ENCODE assay signal across 17 mouse cellular contexts in genomic region chr6:31040783-31041182, GRCm38 (mm10).
DNase-seq lines count a peak whose midpoint lies in the region; TF ChIP-seq lines count a peak whose summit lies in the region.
"Had no signal": no experiment of that assay in that cellular context is flagged by ENCODE, and none has a peak within 500 bp of the region (broad histone marks: within the 10 kb centered on the region; RNA-seq: fewer than 3 reads in every experiment).

No protein-coding gene starts in this region.

- no peak for TF ChIP-seq EP300 in heart, adult 2 months (IDR thresholded peaks at IDR 0.05; ENCODE audit: insufficient read depth, low read depth, low read length)

- WGBS in heart, embryonic 10.5 days = 83% methylated on average over 6 of the region's 6 CpGs
- 84% methylated on average over 6 of the region's 6 CpGs for WGBS in heart, adult 2 months

- no peaks in the 10 kb centered on the region for H3K27me3 ChIP-seq in heart, embryonic 10.5 days (ENCODE audit: insufficient read depth, poor library complexity, severe bottlenecking)
- no peaks in the 10 kb centered on the region for H3K27me3 ChIP-seq in heart, adult 2 months (ENCODE audit: control insufficient read depth, insufficient read depth, low read length)
- H3K27me3 ChIP-seq: CH12.LX, Patski had no signal

- TF ChIP-seq POLR2A in heart, adult 2 months (IDR thresholded peaks at IDR 0.05; ENCODE audit: insufficient read depth, low read depth, low read length) = no peak

- H3K79me2 ChIP-seq in heart, adult 2 months (replicated peaks; ENCODE audit: control insufficient read depth, insufficient read depth, low read length) = no peaks in the 10 kb centered on the region

- no peaks in the 10 kb centered on the region for H3K36me3 ChIP-seq in heart, embryonic 10.5 days
- H3K36me3 ChIP-seq in heart, adult 2 months (ENCODE audit: control insufficient read depth, insufficient read depth, low read length) = no peaks in the 10 kb centered on the region
- H3K36me3 ChIP-seq: G1E had no signal

- no peak overlapping the region for H3K9ac ChIP-seq in heart, adult 2 months (ENCODE audit: low read depth, low read length)

- TF ChIP-seq CTCF in heart, adult 2 months (IDR thresholded peaks at IDR 0.05) = no peak

- H3K9me3 ChIP-seq in heart, embryonic 10.5 days = no peaks in the 10 kb centered on the region
- H3K9me3 ChIP-seq: G1E had no signal

- intact Hi-C loops in heart, postnatal 10 days (cut with DNase I) = no loop called here
- intact Hi-C loops in heart, adult 2 months (cut with DNase I) = no loop called here

- no peak overlapping the region for H3K27ac ChIP-seq in heart, embryonic 10.5 days
- no peak overlapping the region for H3K27ac ChIP-seq in heart, adult 2 months

- 0 out of 2 replicates have a peak, but pooled peaks cover 5% of the 10 kb centered on the region for H3K4me1 ChIP-seq in heart, embryonic 10.5 days
- no peaks in the 10 kb centered on the region for H3K4me1 ChIP-seq in heart, adult 2 months (ENCODE audit: control insufficient read depth, insufficient read depth, low read length)

- peak; percentile 66 for DNase-seq in heart, adult 11 months
- DNase-seq in heart, postnatal 10 days = no peak
- DNase-seq in heart, embryonic 10.5 days (ENCODE audit: low spot score) = peak; percentile 63
- DNase-seq in heart, adult 2 months = no peak
- DNase-seq: adrenal gland, adult 2 months; adrenal gland, adult 8-10 months; adrenal gland, postnatal 10 days; adrenal gland, postnatal 14 days; adrenal gland, postnatal 25 days; adrenal gland, postnatal 36 days; B cell, adult 2 months; cerebellum, adult 11 months; cerebellum, adult 11-12 months; cerebellum, adult 18-20 months had no signal

- no peak overlapping the region for H3K4me3 ChIP-seq in heart, embryonic 10.5 days
- H3K4me3 ChIP-seq in heart, adult 2 months = no peak overlapping the region

Comparison
In these comparisons a context has a peak if more than half of its experiments do, and no peak if none do; other contexts are left out.
1. DNase-seq: peak in heart, adult 11 months (single experiment) and heart, embryonic 10.5 days (single experiment); none in heart, postnatal 10 days (0 of 2) and heart, adult 2 months (0 of 2).